Mouse (Mus musculus) limb, embryonic 10.5 days (tissue): ENCODE data around the gene Casp8ap2. TPM values are rescaled to one million over a fixed set of nuclear protein-coding genes. Genes with fewer than 3 reads are reported as not detected.

ENCODE experiments used
- DNase-seq: peaks from one replicate; pipeline ENCODE4 v3.0.0-alpha.2; 2017; ENCODE audit warnings: low spot score
- H3K27ac ChIP-seq: fragments of 300-500 bp; sonication (generic); 2 replicates; pipeline ENCODE4 v1.5.1; 2016; ENCODE audit warnings: mild to moderate bottlenecking
- H3K27me3 ChIP-seq: fragments of 300-500 bp; sonication (generic); 2 replicates; pipeline ENCODE4 v1.6.1; 2016; ENCODE audit warnings: low read depth, mild to moderate bottlenecking; ENCODE audit not compliant: poor library complexity, severe bottlenecking
- H3K36me3 ChIP-seq: fragments of 300-500 bp; sonication (generic); 2 replicates; pipeline ENCODE4 v1.6.1; 2016; ENCODE audit warnings: mild to moderate bottlenecking, moderate library complexity
- H3K4me1 ChIP-seq: fragments of 300-500 bp; sonication (generic); 2 replicates; pipeline ENCODE4 v1.6.1; 2016
- H3K4me3 ChIP-seq: fragments of 300-500 bp; sonication (generic); 2 replicates; pipeline ENCODE4 v1.5.1; 2016; ENCODE audit warnings: mild to moderate bottlenecking, moderate library complexity
- H3K9me3 ChIP-seq: fragments of 300-500 bp; sonication (generic); replicated peaks from 2 replicates; pipeline ENCODE4 v1.6.1; 2016; ENCODE audit warnings: mild to moderate bottlenecking
- WGBS: fragments of 180-500 bp; shearing (Covaris S2); methylation state at CpG from one replicate; pipeline ENCODE4 v1.1.7; 2016; 5-methylcytosine and 5-hydroxymethylcytosine counted together
- polyA plus RNA-seq: library from polyadenylated mRNA; unstranded; fragments of >200 nt; fragmentation: Nextera tagmentation; extraction: Ambion mirVana; gene quantifications from 2 replicates; pipeline ENCODE4 v1.2.1, GENCODE M21; 2016

The Casp8ap2 gene
- polyA plus RNA-seq, 1 experiment from 2014 or later = 84.6 TPM

- Histone ChIP-seq H3K27ac (no peak overlapping the region), H3K36me3 (peaks cover 97% of the 10 kb centered on the region), H3K4me1 (no peaks in the 10 kb centered on the region), H3K4me3 (no peak overlapping the region), H3K27me3 (no peaks in the 10 kb centered on the region), H3K9me3 (no peaks in the 10 kb centered on the region)
- 91% methylated on average over 4 of the region's 4 CpGs for WGBS
- DNase-seq = no peak
Measured at GRCm38 (mm10) chr4:32682471-32682870, 67.2 kb downstream of the Casp8ap2 start.

GRCm38 (mm10) chr4:32683061-32683582, 67.9 kb downstream of the Casp8ap2 start:
- H3K36me3 ChIP-seq = peaks cover 96% of the 10 kb centered on the region
- no peaks in the 10 kb centered on the region for H3K4me1 ChIP-seq
- H3K27ac ChIP-seq = no peak overlapping the region
- H3K4me3 ChIP-seq = no peak overlapping the region
- H3K27me3 ChIP-seq = no peaks in the 10 kb centered on the region
- 92% methylated on average over 6 of the region's 6 CpGs for WGBS
- no peak for DNase-seq
- no peaks in the 10 kb centered on the region for H3K9me3 ChIP-seq

Other genes starting within 250 kb of the Casp8ap2 start
- not detected in 2 replicates for gene Gja10, start 12.7 kb upstream of the Casp8ap2 start, polyA plus RNA-seq
- gene Mdn1, start 41.7 kb downstream of the Casp8ap2 start, polyA plus RNA-seq = 26.1 and 27.0 TPM in 2 replicates
- 85.3 and 94.7 TPM in 2 replicates for gene Lyrm2, start 184.8 kb downstream of the Casp8ap2 start, polyA plus RNA-seq